Mouse (Mus musculus): ENCODE data around the gene Limch1.
A peak's percentile ranks its signal among the peaks of the same experiment; 100 is the strongest.

Gene Limch1

GRCm38 (mm10) chr5:66785995-66786620, 40.5 kb downstream of the Limch1 start:
- DNase-seq (ENCODE audit: low read depth, low spot score), result no peak

- no peak for DNase-seq (ENCODE audit: low read depth, low spot score)
Measured at GRCm38 (mm10) chr5:66786621-66787061, 41.0 kb downstream of the Limch1 start.

GRCm38 (mm10) chr5:66789041-66789440, 43.4 kb downstream of the Limch1 start:
- no peak for DNase-seq (ENCODE audit: low read depth, low spot score)

GRCm38 (mm10) chr5:66791161-66791560, 45.5 kb downstream of the Limch1 start:
- DNase-seq (ENCODE audit: low read depth, low spot score), result no peak

- DNase-seq (ENCODE audit: low read depth, low spot score), result no peak
Measured at GRCm38 (mm10) chr5:66793251-66793650, 47.6 kb downstream of the Limch1 start.

- DNase-seq (ENCODE audit: low read depth, low spot score), result no peak
Measured at GRCm38 (mm10) chr5:66797326-66797725, 51.7 kb downstream of the Limch1 start.

- DNase-seq (ENCODE audit: low read depth, low spot score), result no peak
Measured at GRCm38 (mm10) chr5:66798135-66798534, 52.5 kb downstream of the Limch1 start.

GRCm38 (mm10) chr5:66798591-66799003, 53.0 kb downstream of the Limch1 start:
- no peak for DNase-seq (ENCODE audit: low read depth, low spot score)

- DNase-seq (ENCODE audit: low read depth, low spot score), result no peak
Measured at GRCm38 (mm10) chr5:66800243-66800642, 54.6 kb downstream of the Limch1 start.

- no peak for DNase-seq (ENCODE audit: low read depth, low spot score)
Measured at GRCm38 (mm10) chr5:66800977-66801376, 55.4 kb downstream of the Limch1 start.

- DNase-seq (ENCODE audit: low read depth, low spot score), result no peak
Measured at GRCm38 (mm10) chr5:66802196-66802595, 56.6 kb downstream of the Limch1 start.

GRCm38 (mm10) chr5:66806335-66806734, 60.7 kb downstream of the Limch1 start:
- no peak for DNase-seq (ENCODE audit: low read depth, low spot score)

GRCm38 (mm10) chr5:66807737-66808136, 62.1 kb downstream of the Limch1 start:
- no peak for DNase-seq (ENCODE audit: low read depth, low spot score)

GRCm38 (mm10) chr5:66809016-66809570, 63.5 kb downstream of the Limch1 start:
- DNase-seq (ENCODE audit: low read depth, low spot score), result no peak

- no peak for DNase-seq (ENCODE audit: low read depth, low spot score)
Measured at GRCm38 (mm10) chr5:66810396-66810795, 64.8 kb downstream of the Limch1 start.

GRCm38 (mm10) chr5:66814674-66815073, 69.0 kb downstream of the Limch1 start:
- DNase-seq (ENCODE audit: low read depth, low spot score), result no peak

GRCm38 (mm10) chr5:66815877-66816276, 70.2 kb downstream of the Limch1 start:
- no peak for DNase-seq (ENCODE audit: low read depth, low spot score)

GRCm38 (mm10) chr5:66816751-66817150, 71.1 kb downstream of the Limch1 start:
- DNase-seq (ENCODE audit: low read depth, low spot score), result peak; percentile 11

GRCm38 (mm10) chr5:66817184-66817956, 71.7 kb downstream of the Limch1 start:
- no peak for DNase-seq (ENCODE audit: low read depth, low spot score)

- DNase-seq (ENCODE audit: low read depth, low spot score), result no peak
Measured at GRCm38 (mm10) chr5:66822500-66823205, 77.0 kb downstream of the Limch1 start.

- no peak for DNase-seq (ENCODE audit: low read depth, low spot score)
Measured at GRCm38 (mm10) chr5:66825586-66825985, 80.0 kb downstream of the Limch1 start.

- no peak for DNase-seq (ENCODE audit: low read depth, low spot score)
Measured at GRCm38 (mm10) chr5:66826844-66827243, 81.2 kb downstream of the Limch1 start.

All from WW6 (cell line).